Comparison of ENCODE assay signal across 8 mouse cellular contexts in genomic region chr7:45182606-45183005, GRCm38 (mm10). TPM values are rescaled to one million over a fixed set of nuclear protein-coding genes. Genes with fewer than 3 reads are reported as not detected.
DNase-seq lines count a peak whose midpoint lies in the region; ATAC-seq lines count a peak whose summit lies in the region.

No protein-coding gene starts in this region.

- H3K4me1 ChIP-seq in heart, embryonic 12.5 days (replicated peaks), result peaks cover 23% of the 10 kb centered on the region
- peaks cover 4% of the 10 kb centered on the region; the same call in 1 of the 2 replicates for H3K4me1 ChIP-seq in intestine, embryonic 14.5 days (replicated peaks; ENCODE audit: control insufficient read depth, insufficient read depth, low read length)
- H3K4me1 ChIP-seq in midbrain, embryonic 11.5 days (ENCODE audit: control insufficient read depth, insufficient read depth, low read length), result peaks cover 5% of the 10 kb centered on the region

- WGBS in heart, embryonic 12.5 days, result 18% methylated on average over 11 of the region's 11 CpGs
- 17% methylated on average over 11 of the region's 11 CpGs for WGBS in intestine, embryonic 14.5 days
- WGBS in midbrain, embryonic 11.5 days, result 19% methylated on average over 11 of the region's 11 CpGs

- peak overlapping the region; percentile 31; the same call in 1 of the 2 replicates for H3K9ac ChIP-seq in heart, embryonic 12.5 days
- 0 out of 2 replicates have a peak overlapping the region, but pooled peaks have one; percentile 21 for H3K9ac ChIP-seq in intestine, embryonic 14.5 days (ENCODE audit: low read length)
- no peak overlapping the region for H3K9ac ChIP-seq in midbrain, embryonic 11.5 days (ENCODE audit: low read length)

- no peak for ATAC-seq in heart, embryonic 12.5 days (ENCODE audit: insufficient number of reproducible peaks, low FRiP score)
- peak; percentile 23 for ATAC-seq in common myeloid progenitor, adult 5-6 weeks (replicated peaks; ENCODE audit: low read depth, poor library complexity, severe bottlenecking)
- ATAC-seq in intestine, embryonic 14.5 days (replicated peaks; ENCODE audit: low FRiP score, low TSS enrichment, low read depth), result peak; percentile 17; the same call in 1 of the 2 replicates
- ATAC-seq in midbrain, embryonic 11.5 days (ENCODE audit: low FRiP score), result no peak

- intact Hi-C loops in heart, postnatal 14 days (cut with DNase I), result no loop called here

- H3K27ac ChIP-seq in heart, embryonic 12.5 days (ENCODE audit: poor library complexity, severe bottlenecking), result no peak overlapping the region
- H3K27ac ChIP-seq in intestine, embryonic 14.5 days (ENCODE audit: low read depth), result no peak overlapping the region
- H3K27ac ChIP-seq in midbrain, embryonic 11.5 days (ENCODE audit: low read depth, low read length), result no peak overlapping the region

- H3K27me3 ChIP-seq in heart, embryonic 12.5 days (replicated peaks), result peaks cover 98% of the 10 kb centered on the region
- peaks cover 97% of the 10 kb centered on the region for H3K27me3 ChIP-seq in intestine, embryonic 14.5 days (replicated peaks; ENCODE audit: control insufficient read depth, insufficient read depth, low read length)
- H3K27me3 ChIP-seq in midbrain, embryonic 11.5 days (ENCODE audit: control insufficient read depth, insufficient read depth, low read length), result peaks cover 73% of the 10 kb centered on the region

- no peaks in the 10 kb centered on the region for H3K36me3 ChIP-seq in heart, embryonic 12.5 days
- H3K36me3 ChIP-seq in intestine, embryonic 14.5 days (ENCODE audit: control insufficient read depth, insufficient read depth, low read length), result no peaks in the 10 kb centered on the region
- no peaks in the 10 kb centered on the region for H3K36me3 ChIP-seq in midbrain, embryonic 11.5 days (ENCODE audit: control insufficient read depth, insufficient read depth, low read length)

- peak overlapping the region; percentile 63 for H3K4me2 ChIP-seq in heart, embryonic 12.5 days
- H3K4me2 ChIP-seq in intestine, embryonic 14.5 days (ENCODE audit: low read length), result peak overlapping the region; percentile 56
- peak overlapping the region; percentile 42 for H3K4me2 ChIP-seq in midbrain, embryonic 11.5 days

- peak overlapping the region; percentile 37 for H3K4me3 ChIP-seq in heart, embryonic 12.5 days
- peak overlapping the region; percentile 28 for H3K4me3 ChIP-seq in intestine, embryonic 14.5 days (ENCODE audit: low read depth, low read length)
- H3K4me3 ChIP-seq in midbrain, embryonic 11.5 days (ENCODE audit: low read depth, low read length), result peak overlapping the region; percentile 17

- no peaks in the 10 kb centered on the region for H3K9me3 ChIP-seq in heart, embryonic 12.5 days (replicated peaks)
- H3K9me3 ChIP-seq in intestine, embryonic 14.5 days (ENCODE audit: control insufficient read depth, low read length), result no peaks in the 10 kb centered on the region
- H3K9me3 ChIP-seq in midbrain, embryonic 11.5 days (ENCODE audit: control insufficient read depth, low read length), result no peaks in the 10 kb centered on the region

- no peak for DNase-seq in heart, postnatal 14 days
- no peak for DNase-seq in intestine, embryonic 14.5 days (ENCODE audit: low spot score)
- DNase-seq in midbrain, embryonic 11.5 days (ENCODE audit: low spot score, missing footprints), result no peak
- no peak for DNase-seq in adrenal gland, postnatal 10 days
- no peak for DNase-seq in adipocyte (ENCODE audit: low spot score)
- DNase-seq in gastrocnemius, postnatal 4 days (ENCODE audit: low spot score in 2 of 2), result no peak

RNA-seq across cellular contexts. Expression of gene Pth2, which starts 1.8 kb away (rescaled TPM):
- 0.40 TPM in 1 of 2 replicates, not detected in the other for polyA plus RNA-seq in heart, embryonic 12.5 days (2016; fragmentation: Nextera tagmentation; extraction: Ambion mirVana)
- total RNA-seq in heart, postnatal 14 days (2021), result not detected
- total RNA-seq in common myeloid progenitor, adult 5-6 weeks (2017), result not detected in 2 replicates
- not detected in 2 replicates for polyA plus RNA-seq in intestine, embryonic 14.5 days (2014; fragmentation: Nextera tagmentation; extraction: Ambion mirVana)
- polyA plus RNA-seq in midbrain, embryonic 11.5 days (2014; fragmentation: Nextera tagmentation; extraction: Ambion mirVana), result 0.53 and 0.63 TPM in 2 replicates
- not detected for total RNA-seq in adrenal gland, postnatal 10 days (2021)
- total RNA-seq in gastrocnemius, postnatal 4 days (2021), result not detected

RNA-seq across cellular contexts. Expression of gene Gfy, which starts 3.2 kb away (rescaled TPM):
- not detected in 2 replicates for polyA plus RNA-seq in heart, embryonic 12.5 days (2016; fragmentation: Nextera tagmentation; extraction: Ambion mirVana)
- total RNA-seq in heart, postnatal 14 days (2021), result not detected
- not detected in 2 replicates for total RNA-seq in common myeloid progenitor, adult 5-6 weeks (2017)
- polyA plus RNA-seq in intestine, embryonic 14.5 days (2014; fragmentation: Nextera tagmentation; extraction: Ambion mirVana), result not detected in 2 replicates
- not detected in 2 replicates for polyA plus RNA-seq in midbrain, embryonic 11.5 days (2014; fragmentation: Nextera tagmentation; extraction: Ambion mirVana)
- not detected for total RNA-seq in adrenal gland, postnatal 10 days (2021)
- under 1 TPM; 0.34 to 0.42 TPM for total RNA-seq in gastrocnemius, postnatal 4 days (2021)

RNA-seq across cellular contexts. Expression of gene Slc17a7, which starts 18.9 kb away (rescaled TPM):
- 2.6 and 3.8 TPM in 2 replicates for polyA plus RNA-seq in heart, embryonic 12.5 days (2016; fragmentation: Nextera tagmentation; extraction: Ambion mirVana)
- 10 to 100 TPM in 1 of 2 experiments, 1 to 10 TPM in 1; 8.1 to 11.5 TPM for total RNA-seq in heart, postnatal 14 days (2021)
- not detected in 2 replicates for total RNA-seq in common myeloid progenitor, adult 5-6 weeks (2017)
- 0.07 TPM in 1 of 2 replicates, not detected in the other for polyA plus RNA-seq in intestine, embryonic 14.5 days (2014; fragmentation: Nextera tagmentation; extraction: Ambion mirVana)
- polyA plus RNA-seq in midbrain, embryonic 11.5 days (2014; fragmentation: Nextera tagmentation; extraction: Ambion mirVana), result 0.40 and 0.51 TPM in 2 replicates
- total RNA-seq in adrenal gland, postnatal 10 days (2021), result under 1 TPM; 0.18 to 0.42 TPM
- total RNA-seq in gastrocnemius, postnatal 4 days (2021), result 1 to 10 TPM; 2.6 to 3.0 TPM

RNA-seq across cellular contexts. Expression of gene Ccdc155, which starts 22.1 kb away (rescaled TPM):
- polyA plus RNA-seq in heart, embryonic 12.5 days (2016; fragmentation: Nextera tagmentation; extraction: Ambion mirVana), result 0.62 and 0.70 TPM in 2 replicates
- total RNA-seq in heart, postnatal 14 days (2021), result not detected
- 0.18 and 2.0 TPM in 2 replicates for total RNA-seq in common myeloid progenitor, adult 5-6 weeks (2017)
- 0.43 and 0.73 TPM in 2 replicates for polyA plus RNA-seq in intestine, embryonic 14.5 days (2014; fragmentation: Nextera tagmentation; extraction: Ambion mirVana)
- polyA plus RNA-seq in midbrain, embryonic 11.5 days (2014; fragmentation: Nextera tagmentation; extraction: Ambion mirVana), result 0.52 and 0.86 TPM in 2 replicates
- total RNA-seq in adrenal gland, postnatal 10 days (2021), result under 1 TPM in 1 of 2 experiments, not detected in 1; 0.36 TPM
- total RNA-seq in gastrocnemius, postnatal 4 days (2021), result 1 to 10 TPM; 3.2 to 4.9 TPM

RNA-seq across cellular contexts. Expression of gene Aldh16a1, which starts 28.2 kb away (rescaled TPM):
- polyA plus RNA-seq in heart, embryonic 12.5 days (2016; fragmentation: Nextera tagmentation; extraction: Ambion mirVana), result 34.9 and 39.6 TPM in 2 replicates
- total RNA-seq in heart, postnatal 14 days (2021), result 10 to 100 TPM; 20.3 to 27.3 TPM
- 32.2 and 37.9 TPM in 2 replicates for total RNA-seq in common myeloid progenitor, adult 5-6 weeks (2017)
- polyA plus RNA-seq in intestine, embryonic 14.5 days (2014; fragmentation: Nextera tagmentation; extraction: Ambion mirVana), result 50.9 and 66.6 TPM in 2 replicates
- 22.0 and 25.7 TPM in 2 replicates for polyA plus RNA-seq in midbrain, embryonic 11.5 days (2014; fragmentation: Nextera tagmentation; extraction: Ambion mirVana)
- total RNA-seq in adrenal gland, postnatal 10 days (2021), result 10 to 100 TPM; 50.6 to 68.2 TPM
- total RNA-seq in gastrocnemius, postnatal 4 days (2021), result 10 to 100 TPM; 34.8 to 51.6 TPM

Comparison
In these comparisons a context has a peak if more than half of its experiments do, and no peak if none do; other contexts are left out.
1. ATAC-seq: peak in common myeloid progenitor, adult 5-6 weeks (single experiment) and intestine, embryonic 14.5 days (single experiment); none in heart, embryonic 12.5 days (single experiment) and midbrain, embryonic 11.5 days (single experiment).
2. Peak in every context shown above with its lines, with median percentiles within 50 percentile points of each other: H3K4me2 ChIP-seq and H3K4me3 ChIP-seq.